Mouse (Mus musculus): ENCODE data around the gene Shroom1. TPM values are rescaled to one million over a fixed set of nuclear protein-coding genes. Genes with fewer than 3 reads are reported as not detected.
"Not testable (repeated sequence)": the region's sequence is repeated elsewhere in the genome, so short reads cannot be mapped to it uniquely, and the experiment has no call there.

The Shroom1 gene
- 0.30 TPM in 1 of 2 replicates, not detected in the other for total RNA-seq (2014; fragmentation: Nextera tagmentation)
- total RNA-seq (2017): not detected in 2 replicates

DNA sequence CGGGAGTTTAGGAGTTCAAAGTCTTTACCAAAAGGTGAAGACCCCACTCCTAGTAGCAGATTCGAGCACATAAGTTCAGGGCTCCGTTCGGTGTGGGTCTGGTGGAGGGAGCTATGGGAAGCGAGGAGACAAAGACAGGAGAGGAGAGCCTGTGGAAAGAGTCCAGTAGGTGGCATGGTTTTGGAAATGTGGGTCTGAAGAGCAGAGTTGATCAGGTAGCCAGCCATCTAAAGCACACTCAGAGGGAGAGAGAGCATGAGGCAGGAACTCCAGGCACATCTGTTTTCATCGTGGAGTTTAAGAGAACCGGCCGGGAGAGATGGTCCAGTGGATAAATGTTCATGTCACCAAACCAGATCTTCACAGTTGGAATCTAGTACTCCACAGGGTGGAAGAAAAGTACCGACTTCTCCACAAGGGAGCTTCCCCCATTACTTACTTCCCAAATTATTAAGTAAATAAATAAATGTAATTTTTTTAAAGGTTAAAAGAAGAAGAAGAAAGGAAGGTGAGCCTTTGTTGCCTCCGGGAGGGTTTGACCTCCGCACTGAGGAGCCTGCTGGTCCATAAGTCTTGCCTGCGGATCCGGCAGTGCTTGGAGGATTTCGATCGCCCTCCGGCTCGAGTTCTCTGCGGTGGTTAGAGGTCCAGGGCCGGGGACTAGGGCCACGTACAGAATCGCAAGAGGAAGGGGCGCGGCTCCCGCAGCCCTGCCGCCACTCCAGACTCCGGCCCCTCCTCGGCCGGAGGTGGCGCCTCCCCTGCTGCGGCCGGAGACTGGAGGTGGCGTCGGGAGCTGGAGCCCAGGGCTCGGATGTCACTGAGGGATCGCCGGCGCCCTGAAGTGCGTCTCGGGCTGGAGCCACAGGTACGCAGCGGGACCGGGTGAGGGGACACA lies at the start of gene Shroom1, which contains the start of gene Gm10447:
TSS of gene Shroom1 (plus strand) at position 732 of the 898 bp plus-strand sequence.
TSS of gene Gm10447 (minus strand) at position 637 of the 898 bp plus-strand sequence.
- peak; percentile 97 for ATAC-seq (replicated peaks; ENCODE audit: poor library complexity, severe bottlenecking)

DNA sequence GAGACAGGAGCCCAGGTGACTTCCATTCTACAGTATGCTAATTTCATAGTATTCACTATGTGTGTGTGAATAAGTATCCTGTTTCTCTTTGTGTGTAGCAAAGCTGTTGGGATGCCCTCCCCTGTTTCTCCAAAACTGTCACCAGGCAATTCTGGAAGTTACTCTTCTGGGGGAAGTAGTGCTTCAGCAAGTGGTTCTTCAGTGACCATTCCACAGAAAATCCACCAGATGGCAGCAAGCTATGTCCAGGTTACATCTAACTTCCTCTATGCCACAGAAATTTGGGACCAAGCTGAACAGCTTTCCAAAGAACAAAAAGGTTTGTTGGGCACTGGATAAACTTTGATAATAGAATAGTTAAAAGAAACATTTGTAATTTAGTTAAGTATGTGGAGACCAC lies 45.3 kb upstream of the Shroom1 start:
- peak; percentile 61 for ATAC-seq (replicated peaks; ENCODE audit: poor library complexity, severe bottlenecking)

DNA sequence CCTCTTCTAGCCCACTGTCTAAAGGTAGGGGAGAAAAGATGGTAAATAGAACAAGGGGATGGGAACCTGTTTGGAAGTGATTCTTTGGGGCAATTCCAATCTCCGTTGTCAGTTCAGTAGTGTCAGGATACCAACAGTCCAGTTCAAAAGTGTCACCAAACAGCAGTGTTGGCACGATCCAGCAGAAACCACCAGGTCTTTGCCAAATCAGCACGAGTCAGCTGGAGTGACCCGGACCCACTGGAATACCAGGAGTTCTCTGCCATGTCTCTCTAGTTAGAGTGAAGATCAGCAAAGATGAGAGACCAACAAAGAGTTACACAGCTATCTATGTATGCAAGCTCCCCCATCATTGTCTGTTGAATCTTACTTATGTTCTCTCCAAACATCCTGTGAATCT lies 43.1 kb upstream of the Shroom1 start:
- ATAC-seq (replicated peaks; ENCODE audit: poor library complexity, severe bottlenecking): no peak

DNA sequence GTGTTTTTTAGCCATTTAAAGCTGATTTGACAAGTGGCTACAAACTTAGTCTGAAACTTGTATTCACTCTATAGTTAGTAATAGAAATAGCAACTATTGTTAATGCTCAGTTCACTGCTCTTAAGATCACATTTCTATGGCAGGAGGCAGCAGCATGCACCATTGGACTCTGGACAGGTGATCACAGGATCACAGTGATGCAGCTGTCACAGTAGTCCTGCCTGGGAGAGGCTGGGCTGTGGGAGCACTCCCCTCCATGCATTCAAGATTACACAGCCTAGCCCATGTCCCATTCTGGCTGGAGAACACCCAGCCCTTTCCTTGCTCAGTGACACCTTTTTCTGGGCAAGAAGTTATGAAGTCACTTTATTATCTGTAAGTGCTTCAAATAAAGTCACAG lies 39.0 kb upstream of the Shroom1 start:
- no peak for ATAC-seq (replicated peaks; ENCODE audit: poor library complexity, severe bottlenecking)

DNA sequence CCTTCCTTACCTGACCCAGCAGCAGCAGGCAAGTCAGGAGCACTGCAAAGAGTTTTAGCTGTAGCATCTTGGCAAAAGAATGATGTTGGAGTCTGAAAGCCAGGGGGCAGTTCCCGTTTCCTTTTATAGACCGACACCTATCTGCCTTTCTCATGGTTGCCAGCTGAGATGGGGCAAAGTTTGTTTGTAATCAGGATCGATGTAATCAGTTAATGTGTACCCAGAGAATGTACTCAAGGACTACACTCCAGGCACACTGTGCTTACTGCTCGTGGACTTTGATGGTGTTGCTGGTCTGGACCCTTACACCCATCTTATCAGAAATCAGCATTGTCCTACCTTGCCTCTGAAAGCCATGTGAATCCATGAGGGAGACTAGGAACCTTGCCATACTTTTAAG lies 34.0 kb upstream of the Shroom1 start, which contains the start of gene Leap2:
TSS of gene Leap2 (minus strand) at position 135 of the 400 bp plus-strand sequence.
- no peak for ATAC-seq (replicated peaks; ENCODE audit: poor library complexity, severe bottlenecking)

DNA sequence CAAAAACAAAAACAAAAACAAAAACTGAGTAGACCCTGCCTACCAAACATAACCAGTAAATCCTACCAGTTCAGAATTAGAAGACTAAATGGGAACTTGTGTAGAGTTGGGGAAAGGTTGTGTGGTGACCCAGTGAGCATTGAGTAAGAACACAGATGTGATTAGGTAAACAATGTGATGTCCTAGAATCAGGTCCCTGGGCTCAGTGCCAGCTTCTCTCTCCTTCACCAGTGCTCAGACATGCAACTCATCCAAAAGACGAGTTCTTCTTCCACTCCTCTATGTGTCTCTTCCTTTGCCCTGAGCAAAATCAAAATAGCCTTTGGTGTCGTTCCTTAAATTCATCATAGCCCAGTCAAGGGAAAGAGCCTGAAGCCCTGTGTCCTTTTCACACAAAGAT lies 32.2 kb upstream of the Shroom1 start:
- no peak for ATAC-seq (replicated peaks; ENCODE audit: poor library complexity, severe bottlenecking)

DNA sequence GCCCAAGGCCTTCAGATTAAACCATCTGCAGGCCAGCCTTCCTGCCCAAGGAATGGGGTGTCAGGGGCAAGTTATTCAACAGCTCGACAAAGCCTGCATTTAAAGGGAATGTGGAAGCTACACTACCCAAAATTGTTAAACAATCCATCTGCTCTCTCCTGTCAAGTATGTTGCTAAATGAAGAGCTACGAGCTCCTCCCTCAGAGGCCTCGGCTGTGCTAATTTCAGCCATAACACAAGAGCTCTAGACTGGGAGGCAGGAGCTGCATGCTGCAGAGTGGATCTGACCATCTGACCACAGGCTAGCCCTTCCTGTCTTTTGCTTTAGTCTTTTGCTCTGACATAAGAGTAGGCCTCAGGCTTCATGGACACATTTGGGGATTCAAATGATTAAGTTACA lies 31.8 kb upstream of the Shroom1 start:
- no peak for ATAC-seq (replicated peaks; ENCODE audit: poor library complexity, severe bottlenecking)

DNA sequence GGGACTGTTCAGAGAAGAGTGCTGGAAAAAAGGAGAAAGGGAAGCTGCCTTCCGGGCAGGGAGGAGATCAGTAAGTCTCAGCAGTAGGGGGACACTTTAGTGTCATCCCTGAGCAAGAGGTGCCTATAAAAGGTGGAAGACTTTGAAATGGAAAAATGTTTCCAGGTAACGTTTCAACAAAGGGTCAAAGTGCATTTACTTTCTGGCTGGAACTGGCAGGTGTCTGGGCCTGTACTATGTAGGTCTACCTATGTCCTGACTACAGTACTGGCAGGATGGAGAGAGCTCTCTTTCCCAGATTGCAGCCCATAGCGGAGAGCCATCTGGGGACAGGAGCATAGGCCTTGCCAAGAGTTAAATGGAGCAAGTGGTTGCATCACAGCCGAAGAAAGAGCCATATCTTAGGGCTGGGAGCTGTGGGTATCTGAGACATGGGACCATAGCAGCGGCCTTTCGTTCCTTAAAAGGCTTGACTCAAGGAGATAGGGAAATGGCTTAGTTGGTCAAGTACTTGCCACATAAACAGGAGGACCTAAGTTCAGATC lies 31.2 kb upstream of the Shroom1 start:
- ATAC-seq (replicated peaks; ENCODE audit: poor library complexity, severe bottlenecking): no peak

DNA sequence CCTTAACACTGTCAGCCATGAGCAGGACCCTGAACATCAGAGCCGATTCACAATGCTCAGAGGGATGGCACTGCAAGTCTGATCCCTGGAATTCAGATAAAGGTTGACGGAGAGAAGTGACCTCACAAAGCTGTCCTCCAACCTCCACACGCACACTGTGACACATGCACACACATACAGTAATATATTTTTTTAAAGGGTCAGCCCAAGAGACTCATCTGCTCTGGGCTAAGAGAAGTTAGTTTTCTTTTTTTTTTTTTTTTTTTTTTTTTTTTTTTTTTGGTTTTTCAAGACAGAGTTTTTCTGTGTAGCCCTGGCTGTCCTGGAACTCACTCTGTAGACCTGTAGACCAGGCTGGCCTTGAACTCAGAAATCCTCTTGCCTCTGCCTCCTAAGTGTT lies 30.1 kb upstream of the Shroom1 start:
- not testable (repeated sequence) for ATAC-seq (replicated peaks; ENCODE audit: poor library complexity, severe bottlenecking)

DNA sequence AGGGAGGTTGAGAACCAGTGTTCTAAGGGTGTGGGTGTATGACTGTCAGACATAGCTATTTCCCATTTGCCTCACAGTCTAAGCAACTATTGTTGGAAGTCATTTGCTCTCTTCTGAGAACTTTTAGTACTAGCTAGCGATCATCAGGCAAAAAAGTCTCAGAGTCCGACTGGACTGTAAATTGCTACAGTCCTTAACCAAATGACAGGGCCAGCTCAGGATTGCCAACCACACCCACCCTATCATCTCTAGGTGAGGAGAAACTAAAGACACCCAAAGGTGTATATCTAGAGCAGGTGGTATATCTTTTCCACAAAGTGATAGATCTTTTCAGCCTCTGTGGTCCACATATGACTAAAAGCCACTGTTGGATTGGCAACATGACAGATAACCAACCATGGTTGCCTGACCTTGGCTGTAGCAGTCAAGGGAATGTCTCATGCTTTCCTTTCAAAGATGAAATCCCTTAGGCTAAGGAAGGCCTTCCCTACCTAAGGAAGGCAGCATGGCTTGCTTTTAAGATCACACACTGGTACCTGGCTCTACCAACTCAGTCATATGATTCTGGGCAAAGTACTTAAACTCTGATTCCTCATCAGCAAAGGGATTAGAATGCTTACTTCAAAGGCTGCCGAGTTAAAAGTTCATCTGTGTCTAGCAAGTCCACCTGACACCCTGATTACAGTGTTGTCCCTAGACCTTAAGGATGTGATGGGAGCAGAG lies 28.9 kb upstream of the Shroom1 start:
- ATAC-seq (replicated peaks; ENCODE audit: poor library complexity, severe bottlenecking): no peak

DNA sequence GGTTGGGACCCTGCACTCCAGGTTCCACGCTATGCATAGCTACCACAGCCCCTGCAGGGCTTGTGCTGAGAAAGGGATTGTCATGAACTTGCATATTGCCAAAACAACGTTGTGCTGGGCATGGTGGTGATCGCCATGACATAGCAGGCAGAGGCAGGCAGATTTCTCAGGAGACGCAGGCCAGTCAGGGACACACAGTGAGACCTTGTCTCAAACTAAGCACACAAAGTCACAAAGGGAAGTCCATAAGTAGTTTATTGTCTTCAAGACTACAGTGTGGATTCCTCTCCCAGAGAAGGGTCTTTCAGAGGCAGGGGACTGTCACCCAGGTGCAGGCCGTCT lies 28.3 kb upstream of the Shroom1 start:
- no peak for ATAC-seq (replicated peaks; ENCODE audit: poor library complexity, severe bottlenecking)

DNA sequence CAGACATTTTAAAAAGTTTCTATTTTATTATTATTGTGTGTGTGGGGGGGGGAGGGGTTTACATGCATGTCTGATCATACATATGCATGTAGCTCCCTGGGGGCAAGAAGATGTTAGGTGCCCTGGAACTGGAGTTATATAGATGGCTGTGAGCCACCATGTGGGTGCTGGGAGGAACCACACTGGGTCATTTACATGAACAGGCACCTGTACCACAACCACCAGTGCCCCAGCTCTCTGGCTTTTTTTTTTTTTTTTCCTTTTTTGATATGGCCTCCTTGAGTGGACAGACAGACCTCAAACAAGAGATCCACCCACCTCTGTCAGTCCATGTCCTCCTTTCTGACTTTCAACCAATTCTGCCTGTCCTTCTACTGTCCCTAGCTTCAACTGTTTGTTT lies 27.8 kb upstream of the Shroom1 start:
- no peak for ATAC-seq (replicated peaks; ENCODE audit: poor library complexity, severe bottlenecking)

DNA sequence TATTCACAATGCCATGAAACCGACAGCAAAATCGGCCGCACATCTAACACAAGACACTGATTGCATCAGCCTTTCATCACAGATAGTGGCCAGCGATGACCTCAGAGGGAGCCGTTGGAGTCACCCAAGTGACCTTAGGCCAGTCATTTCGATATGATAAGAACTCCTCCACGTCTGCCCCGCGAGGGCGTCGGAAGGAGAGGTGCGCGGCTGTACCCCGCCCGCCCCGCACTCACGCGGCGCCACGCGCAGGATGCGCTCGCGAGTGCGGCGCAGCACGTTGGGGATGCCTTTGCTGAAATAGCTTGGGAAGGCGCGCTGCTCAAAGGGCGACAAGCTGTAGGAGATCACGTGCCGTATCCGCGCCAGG lies 26.7 kb upstream of the Shroom1 start:
- peak; percentile 52 for ATAC-seq (replicated peaks; ENCODE audit: poor library complexity, severe bottlenecking)

DNA sequence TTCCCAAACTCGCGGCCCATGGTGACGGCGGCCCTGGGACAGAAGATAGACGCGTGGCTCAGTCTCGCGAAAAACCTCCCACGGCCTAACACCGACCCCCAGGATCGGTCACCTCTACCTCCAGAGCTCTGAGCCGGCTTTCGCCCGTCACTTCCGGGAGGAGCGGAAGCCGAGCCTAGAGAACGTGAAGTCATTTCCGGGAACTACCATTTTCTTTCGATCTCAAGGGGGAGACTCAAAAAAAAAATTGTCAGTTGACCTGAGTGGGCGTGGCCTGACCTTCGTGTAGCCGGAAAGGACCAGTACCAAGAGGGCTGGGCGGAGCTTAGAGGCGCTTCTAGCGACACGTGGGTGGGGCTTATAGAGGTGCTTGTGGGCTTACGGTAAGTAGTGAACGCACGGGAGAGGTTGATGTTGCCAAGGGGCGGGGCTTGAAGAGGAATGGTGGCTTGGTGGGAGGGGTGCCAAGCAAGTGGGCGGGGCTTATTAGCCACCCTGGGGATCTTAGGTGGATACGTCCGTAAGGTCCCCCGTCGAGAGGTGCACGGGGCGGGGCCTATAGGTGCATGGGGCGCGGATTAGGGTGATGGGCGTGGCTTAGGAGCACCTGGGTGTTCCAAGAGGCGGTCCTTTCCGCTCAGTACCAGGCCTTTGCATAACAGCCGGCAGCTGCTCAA lies 26.2 kb upstream of the Shroom1 start, which contains the start of the genes Uqcrq and Gdf9:
TSS of gene Uqcrq (minus strand) at position 162 of the 677 bp plus-strand sequence.
TSS of gene Gdf9 (plus strand) at position 354 of the 677 bp plus-strand sequence.
- peak; percentile 85 for ATAC-seq (replicated peaks; ENCODE audit: poor library complexity, severe bottlenecking)

DNA sequence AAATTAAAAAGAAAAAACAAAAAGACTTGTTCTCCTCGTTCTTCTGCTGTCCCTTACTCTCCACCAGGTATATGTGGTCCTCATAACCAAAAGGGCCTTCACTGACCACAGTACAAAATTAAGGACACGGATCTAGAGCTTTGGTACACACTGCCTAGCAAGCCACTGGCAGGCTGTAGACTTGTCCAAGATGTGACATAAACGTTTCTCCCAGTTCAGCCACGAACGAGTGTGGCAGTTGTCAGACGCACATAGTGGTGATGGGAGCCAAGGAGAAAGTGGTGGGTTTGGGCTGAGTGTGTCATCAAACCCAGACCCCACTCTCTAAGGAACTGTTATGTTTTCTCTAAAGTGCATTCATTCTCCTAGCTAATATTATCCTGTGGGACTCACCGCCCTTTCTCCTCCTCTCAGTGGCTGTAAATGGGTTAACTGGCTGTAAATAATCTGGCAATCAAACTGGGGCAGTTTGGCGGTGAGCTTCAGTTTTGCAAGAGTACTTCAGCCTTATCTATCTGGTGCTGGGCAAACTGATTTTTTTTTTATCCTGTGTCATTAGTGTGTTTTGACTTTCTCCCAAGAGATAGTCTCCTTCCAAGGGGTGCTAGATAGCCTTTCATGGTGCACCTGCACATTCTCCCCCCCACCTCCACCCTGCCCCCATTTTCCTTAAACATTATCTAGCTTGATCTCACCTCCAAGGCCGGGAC lies 25.5 kb upstream of the Shroom1 start:
- no peak for ATAC-seq (replicated peaks; ENCODE audit: poor library complexity, severe bottlenecking)

DNA sequence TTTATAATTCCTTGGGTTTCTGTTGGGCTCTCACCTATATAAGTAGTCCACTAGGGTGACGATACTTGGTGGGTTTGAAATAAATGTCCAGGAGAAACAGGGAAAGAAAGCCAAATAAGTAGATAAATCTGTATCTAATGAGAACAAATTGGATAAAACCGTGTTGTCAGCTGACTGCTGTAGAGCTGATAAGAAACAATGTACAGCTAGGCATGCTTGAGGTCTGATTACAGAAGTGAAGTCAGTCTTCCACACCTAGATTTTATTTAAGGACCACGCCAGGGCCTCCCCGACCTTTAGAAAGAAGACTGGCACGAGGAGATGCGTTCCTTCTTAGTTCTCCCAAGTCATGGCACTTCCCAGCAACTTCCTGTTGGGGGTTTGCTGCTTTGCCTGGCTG lies 23.9 kb upstream of the Shroom1 start:
- ATAC-seq (replicated peaks; ENCODE audit: poor library complexity, severe bottlenecking): no peak

DNA sequence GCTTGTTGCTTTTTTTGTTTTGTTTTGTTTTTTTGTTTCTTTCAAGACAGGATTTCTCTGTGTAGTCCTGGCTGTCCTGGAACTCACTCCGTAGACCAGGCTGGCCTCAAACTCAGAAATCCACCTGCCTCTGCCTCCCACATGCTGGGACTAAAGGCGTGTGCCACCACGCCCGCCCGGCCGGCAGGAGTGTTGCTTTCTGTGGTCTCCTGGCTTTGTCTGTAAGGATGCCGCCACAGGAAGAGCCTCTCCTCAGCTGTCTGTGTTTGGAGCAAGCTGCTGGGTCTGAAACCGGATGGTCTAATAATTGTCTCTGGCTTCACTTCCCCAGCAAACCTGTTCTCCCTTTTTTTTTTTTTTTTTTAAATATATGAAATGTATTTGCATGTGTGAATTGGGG lies 21.5 kb upstream of the Shroom1 start:
- no peak for ATAC-seq (replicated peaks; ENCODE audit: poor library complexity, severe bottlenecking)

DNA sequence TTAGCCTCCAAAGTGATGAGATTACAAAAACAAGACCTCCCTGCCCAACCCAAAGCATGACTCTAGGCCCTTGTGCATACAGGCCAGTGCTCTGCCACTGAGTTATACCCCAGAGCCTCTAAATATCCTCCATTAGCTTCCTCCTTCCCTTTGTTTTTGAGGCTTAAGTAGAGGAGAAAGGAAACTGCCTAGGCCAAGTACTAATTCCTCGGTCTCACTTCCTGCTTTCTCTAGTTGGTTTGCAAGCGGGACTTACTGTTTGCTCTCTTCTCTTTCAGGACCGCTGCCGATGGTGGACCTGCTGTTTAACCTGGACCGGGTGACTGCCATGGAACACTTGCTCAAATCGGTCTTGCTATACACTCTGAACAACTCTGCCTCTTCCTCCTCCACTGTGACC lies 20.7 kb upstream of the Shroom1 start:
- ATAC-seq (replicated peaks; ENCODE audit: poor library complexity, severe bottlenecking): peak; percentile 59

DNA sequence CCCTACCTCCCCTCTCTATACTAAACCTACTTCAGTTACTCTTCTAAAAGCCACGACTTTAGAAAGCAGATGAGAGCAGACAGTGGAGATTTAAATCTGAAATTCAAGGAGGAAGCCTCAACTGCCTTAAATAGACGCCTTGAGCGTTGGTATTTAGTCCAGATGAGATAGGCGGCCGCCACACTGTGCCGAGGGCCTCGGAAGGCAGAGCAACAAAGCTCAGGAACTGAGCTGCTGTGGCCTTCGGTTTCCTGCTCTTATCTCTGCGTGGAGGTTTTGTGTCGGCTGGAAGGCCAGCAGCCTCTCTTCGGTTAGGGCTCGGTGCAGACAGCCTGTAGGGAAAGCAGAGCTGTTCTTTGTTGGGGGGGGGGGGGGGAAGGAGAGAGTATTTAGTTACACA lies 15.1 kb upstream of the Shroom1 start:
- ATAC-seq (replicated peaks; ENCODE audit: poor library complexity, severe bottlenecking): peak; percentile 22; the same call in 1 of the 2 replicates

DNA sequence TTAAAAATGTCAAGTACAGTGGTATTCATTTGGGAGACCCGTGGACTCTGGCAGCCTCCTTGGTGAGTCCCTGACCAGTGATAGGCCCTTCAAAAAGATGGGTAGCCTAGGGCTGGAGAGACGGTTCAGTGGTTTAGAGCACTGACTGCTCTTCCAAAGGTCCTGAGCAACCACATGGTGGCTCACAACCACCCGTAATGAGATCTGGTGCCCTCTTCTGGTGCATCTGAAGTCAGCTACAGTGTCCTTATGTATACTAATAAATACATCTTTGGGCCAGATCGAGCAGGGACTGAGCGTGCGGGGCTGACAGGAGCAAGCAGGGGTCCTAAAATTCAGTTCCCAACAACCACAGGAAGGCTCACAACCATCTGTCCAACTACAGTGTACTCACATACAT lies 13.1 kb upstream of the Shroom1 start:
- peak; percentile 30; the same call in 1 of the 2 replicates for ATAC-seq (replicated peaks; ENCODE audit: poor library complexity, severe bottlenecking)

Data from granulocyte monocyte progenitor cell, adult 5-6 weeks (primary cell).